Mouse (Mus musculus): ENCODE measurements at regions not wholly inside any gene's neighbourhood (a gene's known extent, or its start where the extent isn't known, plus 50 kb on each side); places are given as distances from the start of the nearest gene placed in this dataset.

GRCm38 (mm10) chr16:92886226-92886625 is 60.3 kb upstream of the Runx1 start:
- no peak for ATAC-seq (replicated peaks in 1 of 2; ENCODE audit: insufficient read depth in 1 of 2, low FRiP score in 2 of 2, low TSS enrichment in 1 of 2, low read depth in 1 of 2, poor library complexity in 2 of 2, severe bottlenecking in 2 of 2)

DNA sequence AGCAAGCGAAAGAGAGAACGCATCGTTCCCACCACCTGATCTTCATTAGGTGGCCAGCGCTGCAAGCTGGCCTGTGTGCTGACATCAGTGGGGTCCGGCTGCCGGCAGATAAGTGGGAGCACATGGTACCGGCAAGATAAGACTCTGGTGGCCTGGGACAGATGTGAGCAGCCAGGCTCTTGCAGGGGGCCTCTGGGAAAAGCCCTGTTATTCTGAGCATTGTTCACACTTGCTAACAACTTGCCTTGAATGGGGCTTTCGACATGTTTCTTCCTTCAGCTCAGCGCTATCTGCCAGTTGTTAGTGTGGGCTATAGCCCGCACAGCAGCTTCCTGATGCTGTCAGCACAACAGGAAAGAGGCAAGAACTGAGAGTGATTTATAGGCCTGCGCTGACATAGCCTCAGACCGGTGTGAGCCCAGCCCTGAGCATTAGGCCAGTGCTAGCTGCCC is 57.9 kb upstream of the Runx1 start:
- peak; percentile 85 to 95 for ATAC-seq (replicated peaks in 1 of 2; ENCODE audit: insufficient read depth in 1 of 2, low FRiP score in 2 of 2, low TSS enrichment in 1 of 2, low read depth in 1 of 2, poor library complexity in 2 of 2, severe bottlenecking in 2 of 2)

DNA sequence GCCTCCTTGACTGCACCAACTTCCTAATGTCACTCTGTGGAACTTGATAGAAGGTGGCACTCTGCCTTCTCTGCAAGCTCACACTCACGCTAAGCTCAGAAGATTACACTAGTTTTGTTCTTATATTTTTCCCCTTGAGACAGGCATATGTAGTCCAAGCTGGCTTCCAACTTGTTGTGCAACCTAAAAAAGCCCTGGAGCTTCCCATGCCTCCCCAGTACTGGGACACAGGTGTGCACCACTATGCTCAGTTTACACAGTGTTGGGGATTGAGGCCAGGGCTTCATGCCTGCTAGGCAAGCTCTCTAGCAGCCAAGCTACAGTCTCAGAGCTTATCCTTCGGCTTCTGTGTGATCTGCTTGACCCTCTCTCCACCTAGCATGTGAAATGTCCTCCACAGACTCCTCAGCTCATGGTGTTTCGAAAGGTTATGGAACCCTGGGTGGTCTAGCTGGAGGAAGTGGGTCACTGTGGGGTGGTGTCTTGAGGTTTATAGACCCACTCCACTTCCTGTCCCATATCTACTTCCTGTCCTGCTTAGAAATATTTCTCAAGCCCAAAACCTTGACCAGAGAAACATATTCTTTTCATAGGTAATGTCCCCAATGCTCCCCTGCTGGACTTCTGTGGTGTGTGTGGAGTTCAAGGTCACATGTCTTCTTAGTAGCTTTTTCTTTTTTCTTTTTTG is 54.6 kb upstream of the Runx1 start:
- ATAC-seq (replicated peaks in 1 of 2; ENCODE audit: insufficient read depth in 1 of 2, low FRiP score in 2 of 2, low TSS enrichment in 1 of 2, low read depth in 1 of 2, poor library complexity in 2 of 2, severe bottlenecking in 2 of 2), result peak in 1 of 2 experiments; percentile 40; a peak in 1 of 4 replicates

GRCm38 (mm10) chr16:92878081-92878480 is 52.1 kb upstream of the Runx1 start:
- no peak for ATAC-seq (replicated peaks in 1 of 2; ENCODE audit: insufficient read depth in 1 of 2, low FRiP score in 2 of 2, low TSS enrichment in 1 of 2, low read depth in 1 of 2, poor library complexity in 2 of 2, severe bottlenecking in 2 of 2)

All from hematopoietic stem cell, adult 5-6 weeks (primary cell).